Mouse (Mus musculus): ENCODE data around the gene Coasy. TPM values are rescaled to one million over a fixed set of nuclear protein-coding genes. Genes with fewer than 3 reads are reported as not detected.

The Coasy gene
- 2.5 and 3.8 TPM in 2 replicates for total RNA-seq (2015; ENCODE audit: low replicate concordance)
- 1.7 and 6.8 TPM in 2 replicates for total RNA-seq (2017; ENCODE audit: low replicate concordance)

GRCm38 (mm10) chr11:101082208-101083082 is at the start of gene Coasy:
Coasy (plus strand) TSS chr11:101082565.
- ATAC-seq (replicated peaks; ENCODE audit: low FRiP score, poor library complexity, severe bottlenecking): peak; percentile 73

- ATAC-seq (replicated peaks; ENCODE audit: low FRiP score, poor library complexity, severe bottlenecking): no peak
Observed at GRCm38 (mm10) chr11:101033856-101034500, 48.4 kb upstream of the Coasy start.

- ATAC-seq (replicated peaks; ENCODE audit: low FRiP score, poor library complexity, severe bottlenecking): no peak
Observed at GRCm38 (mm10) chr11:101034614-101035327, 47.6 kb upstream of the Coasy start.

GRCm38 (mm10) chr11:101035328-101035695 is 47.1 kb upstream of the Coasy start:
- ATAC-seq (replicated peaks; ENCODE audit: low FRiP score, poor library complexity, severe bottlenecking): no peak

GRCm38 (mm10) chr11:101037795-101038194 is 44.6 kb upstream of the Coasy start:
- no peak for ATAC-seq (replicated peaks; ENCODE audit: low FRiP score, poor library complexity, severe bottlenecking)

- no peak for ATAC-seq (replicated peaks; ENCODE audit: low FRiP score, poor library complexity, severe bottlenecking)
Observed at GRCm38 (mm10) chr11:101045826-101046225, 36.5 kb upstream of the Coasy start.

- ATAC-seq (replicated peaks; ENCODE audit: low FRiP score, poor library complexity, severe bottlenecking): no peak
Observed at GRCm38 (mm10) chr11:101046440-101046839, 35.9 kb upstream of the Coasy start.

- ATAC-seq (replicated peaks; ENCODE audit: low FRiP score, poor library complexity, severe bottlenecking): no peak
Observed at GRCm38 (mm10) chr11:101047502-101047901, 34.9 kb upstream of the Coasy start.

- ATAC-seq (replicated peaks; ENCODE audit: low FRiP score, poor library complexity, severe bottlenecking): no peak
Observed at GRCm38 (mm10) chr11:101050359-101050758, 32.0 kb upstream of the Coasy start.

- no peak for ATAC-seq (replicated peaks; ENCODE audit: low FRiP score, poor library complexity, severe bottlenecking)
Observed at GRCm38 (mm10) chr11:101051051-101051493, 31.3 kb upstream of the Coasy start.

GRCm38 (mm10) chr11:101051617-101052016 is 30.7 kb upstream of the Coasy start:
- no peak for ATAC-seq (replicated peaks; ENCODE audit: low FRiP score, poor library complexity, severe bottlenecking)

- ATAC-seq (replicated peaks; ENCODE audit: low FRiP score, poor library complexity, severe bottlenecking): no peak
Observed at GRCm38 (mm10) chr11:101052751-101053473, 29.5 kb upstream of the Coasy start.

- ATAC-seq (replicated peaks; ENCODE audit: low FRiP score, poor library complexity, severe bottlenecking): no peak
Observed at GRCm38 (mm10) chr11:101053974-101054373, 28.4 kb upstream of the Coasy start.

- ATAC-seq (replicated peaks; ENCODE audit: low FRiP score, poor library complexity, severe bottlenecking): no peak
Observed at GRCm38 (mm10) chr11:101055418-101055817, 26.9 kb upstream of the Coasy start.

- no peak for ATAC-seq (replicated peaks; ENCODE audit: low FRiP score, poor library complexity, severe bottlenecking)
Observed at GRCm38 (mm10) chr11:101056885-101057284, 25.5 kb upstream of the Coasy start.

GRCm38 (mm10) chr11:101057860-101058259 is 24.5 kb upstream of the Coasy start:
- peak; percentile 67 for ATAC-seq (replicated peaks; ENCODE audit: low FRiP score, poor library complexity, severe bottlenecking)

- ATAC-seq (replicated peaks; ENCODE audit: low FRiP score, poor library complexity, severe bottlenecking): no peak
Observed at GRCm38 (mm10) chr11:101058726-101059125, 23.6 kb upstream of the Coasy start.

GRCm38 (mm10) chr11:101059473-101059872 is 22.9 kb upstream of the Coasy start:
- no peak for ATAC-seq (replicated peaks; ENCODE audit: low FRiP score, poor library complexity, severe bottlenecking)

GRCm38 (mm10) chr11:101060126-101060525 is 22.2 kb upstream of the Coasy start:
- no peak for ATAC-seq (replicated peaks; ENCODE audit: low FRiP score, poor library complexity, severe bottlenecking)

GRCm38 (mm10) chr11:101061049-101061448 is 21.3 kb upstream of the Coasy start:
- ATAC-seq (replicated peaks; ENCODE audit: low FRiP score, poor library complexity, severe bottlenecking): no peak
